Mouse (Mus musculus) erythroblast, embryonic 14.5 days (primary cell): ENCODE results near the gene Gpbp1. TPM values are rescaled to one million over a fixed set of nuclear protein-coding genes. Genes with fewer than 3 reads are reported as not detected.

Source experiments
- H3K27me3 ChIP-seq: 2 replicates; pipeline ENCODE4 v1.6.1; 2012; ENCODE audit warnings: inconsistent platforms; ENCODE audit not compliant: control insufficient read depth
- H3K36me3 ChIP-seq: 2 replicates; pipeline ENCODE4 v1.6.1; 2012; ENCODE audit warnings: mild to moderate bottlenecking, inconsistent platforms; ENCODE audit not compliant: control insufficient read depth
- H3K4me1 ChIP-seq: 2 replicates; pipeline ENCODE4 v1.6.1; 2012; ENCODE audit warnings: inconsistent platforms; ENCODE audit not compliant: control insufficient read depth
- H3K4me3 ChIP-seq: replicated peaks from 2 replicates; pipeline ENCODE3; 2012; ENCODE audit warnings: moderate library complexity, mild to moderate bottlenecking, inconsistent platforms
- H3K9me3 ChIP-seq: 2 replicates; pipeline ENCODE4 v1.6.1; 2012; ENCODE audit warnings: low read length, inconsistent platforms, mixed read lengths; ENCODE audit not compliant: control insufficient read depth
- GATA1 ChIP-seq: IDR thresholded peaks from 2 replicates; pipeline ENCODE4 v1.6.1; 2012; ENCODE audit warnings: low read length, inconsistent platforms, mixed read lengths
- TAL1 ChIP-seq: IDR thresholded peaks from 3 replicates; pipeline ENCODE4 v1.6.1; 2012; ENCODE audit warnings: low read length, inconsistent platforms, mixed read lengths
- polyA plus RNA-seq: library from polyadenylated mRNA; stranded (reverse); fragments of >175 nt; gene quantifications from 2 replicates; pipeline ENCODE4 v1.2.3, GENCODE M21; 2012

Gpbp1 gene
- polyA plus RNA-seq, 1 experiment: 0.73 TPM

DNA sequence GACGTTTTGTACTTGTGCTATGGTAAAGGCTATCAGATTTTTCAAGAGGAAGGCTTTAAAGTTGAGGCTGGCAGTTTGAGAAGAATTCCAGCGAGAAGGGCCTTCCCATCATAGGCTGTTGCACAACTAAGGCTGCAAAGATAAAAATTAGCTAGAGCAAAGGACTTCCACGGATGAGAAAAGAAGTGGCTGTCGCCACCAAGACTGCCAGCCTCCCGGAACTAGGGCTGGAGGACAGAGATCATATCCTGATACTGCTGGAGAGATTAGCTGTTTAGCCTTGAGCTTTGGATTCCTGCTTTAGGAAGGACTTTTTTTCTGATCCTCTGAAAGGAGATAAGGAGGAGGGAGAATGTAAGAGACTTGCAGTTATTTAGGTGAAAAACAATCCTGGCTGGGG, 28.4 kb upstream of the Gpbp1 start:
- no peak for TF ChIP-seq GATA1
- TF ChIP-seq TAL1: no peak
- H3K4me3 ChIP-seq: no peak overlapping the region

DNA sequence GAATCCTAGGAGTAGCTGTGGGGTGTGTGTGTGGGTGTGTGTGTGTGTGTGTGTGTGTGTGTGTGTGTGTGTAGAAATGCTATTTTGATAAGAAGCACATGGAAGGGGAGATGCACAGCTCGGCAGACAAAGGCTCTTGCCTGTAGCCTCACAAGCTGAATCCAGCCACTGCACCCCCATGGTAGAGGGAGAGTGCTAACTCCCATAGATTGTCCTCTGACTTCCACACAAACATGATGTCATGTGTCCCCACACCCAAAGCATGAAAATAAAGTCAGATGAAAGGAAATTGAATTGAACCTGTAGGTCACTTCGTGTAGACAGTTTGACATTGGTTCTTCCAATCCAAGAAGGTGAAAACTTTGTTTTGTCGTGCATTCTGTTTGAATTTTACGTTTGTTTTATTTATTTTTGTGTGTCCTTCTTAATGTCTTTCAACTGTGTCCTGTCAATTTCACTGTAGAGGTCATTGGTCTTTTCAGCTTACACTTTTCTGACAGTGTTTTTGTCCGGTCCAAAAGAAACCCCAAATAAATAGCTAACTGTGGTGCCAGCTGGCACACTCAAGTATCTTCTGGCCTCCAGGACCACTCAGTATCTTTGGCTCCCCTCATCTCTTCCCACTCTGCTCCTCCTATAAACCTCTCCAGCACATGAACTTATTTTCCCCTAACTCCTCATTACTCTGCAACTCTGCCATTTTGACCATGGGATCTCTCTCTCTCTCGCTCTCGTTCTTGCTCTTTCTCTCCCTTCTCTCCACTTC, 26.7 kb upstream of the Gpbp1 start:
- no peak overlapping the region for H3K4me3 ChIP-seq
- TF ChIP-seq GATA1 (no peak), TAL1 (no peak)
- H3K4me1 ChIP-seq: no peaks in the 10 kb centered on the region
- H3K27me3 ChIP-seq: peaks cover 4% of the 10 kb centered on the region
- no peaks in the 10 kb centered on the region for H3K9me3 ChIP-seq
- H3K36me3 ChIP-seq: no peaks in the 10 kb centered on the region

More for the DNA sequence above, 28.4 kb upstream of the Gpbp1 start:
- Histone ChIP-seq H3K4me1 (no peaks in the 10 kb centered on the region), H3K27me3 (no peaks in the 10 kb centered on the region), H3K36me3 (no peaks in the 10 kb centered on the region), H3K9me3 (no peaks in the 10 kb centered on the region)

DNA sequence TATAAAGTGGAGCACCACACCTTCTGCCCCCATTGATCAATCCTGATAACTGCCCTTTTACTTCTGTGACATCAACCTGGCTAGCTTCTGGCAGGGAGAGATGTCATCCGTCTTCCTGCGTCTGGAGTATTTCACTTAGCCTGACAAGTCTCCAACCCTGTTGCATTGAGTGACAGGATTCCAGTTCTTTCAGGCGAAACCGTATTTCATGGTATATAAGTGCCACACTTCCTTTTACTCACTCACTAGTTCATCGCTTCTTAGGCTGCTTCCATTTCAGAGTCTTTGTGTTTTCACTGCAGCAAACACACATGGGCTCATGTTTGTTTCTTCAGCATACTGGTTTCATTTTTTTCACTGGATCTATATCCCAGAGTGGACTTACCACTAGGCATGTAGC, 19.5 kb upstream of the Gpbp1 start:
- H3K36me3 ChIP-seq: no peaks in the 10 kb centered on the region
- H3K9me3 ChIP-seq: no peaks in the 10 kb centered on the region
- H3K27me3 ChIP-seq: peaks cover 11% of the 10 kb centered on the region
- H3K4me3 ChIP-seq: no peak overlapping the region
- TF ChIP-seq TAL1 (no peak), GATA1 (no peak)
- H3K4me1 ChIP-seq: no peaks in the 10 kb centered on the region

DNA sequence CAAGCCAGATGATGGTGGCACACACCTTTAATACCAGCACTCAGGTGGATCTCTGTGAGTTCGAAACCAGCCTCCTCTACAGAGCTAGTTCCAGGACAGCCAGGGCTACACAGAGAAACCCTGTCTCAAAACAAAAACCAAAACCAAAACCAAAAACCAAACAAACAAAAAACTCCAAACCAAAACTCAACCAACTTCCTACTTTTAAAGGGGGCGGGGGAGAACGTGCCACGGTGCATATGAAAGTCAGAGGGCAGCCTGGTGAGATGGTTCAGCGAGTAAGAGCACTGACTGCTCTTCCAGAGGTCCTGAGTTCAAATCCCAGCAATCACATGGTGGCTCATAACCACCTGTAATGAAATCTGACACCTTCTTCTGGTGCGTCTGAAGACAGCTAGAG, 18.7 kb upstream of the Gpbp1 start:
- Histone ChIP-seq H3K36me3 (no peaks in the 10 kb centered on the region), H3K9me3 (no peaks in the 10 kb centered on the region), H3K27me3 (peaks cover 11% of the 10 kb centered on the region), H3K4me1 (no peaks in the 10 kb centered on the region), H3K4me3 (no peak overlapping the region)
- no peak for TF ChIP-seq GATA1
- TF ChIP-seq TAL1: no peak

DNA sequence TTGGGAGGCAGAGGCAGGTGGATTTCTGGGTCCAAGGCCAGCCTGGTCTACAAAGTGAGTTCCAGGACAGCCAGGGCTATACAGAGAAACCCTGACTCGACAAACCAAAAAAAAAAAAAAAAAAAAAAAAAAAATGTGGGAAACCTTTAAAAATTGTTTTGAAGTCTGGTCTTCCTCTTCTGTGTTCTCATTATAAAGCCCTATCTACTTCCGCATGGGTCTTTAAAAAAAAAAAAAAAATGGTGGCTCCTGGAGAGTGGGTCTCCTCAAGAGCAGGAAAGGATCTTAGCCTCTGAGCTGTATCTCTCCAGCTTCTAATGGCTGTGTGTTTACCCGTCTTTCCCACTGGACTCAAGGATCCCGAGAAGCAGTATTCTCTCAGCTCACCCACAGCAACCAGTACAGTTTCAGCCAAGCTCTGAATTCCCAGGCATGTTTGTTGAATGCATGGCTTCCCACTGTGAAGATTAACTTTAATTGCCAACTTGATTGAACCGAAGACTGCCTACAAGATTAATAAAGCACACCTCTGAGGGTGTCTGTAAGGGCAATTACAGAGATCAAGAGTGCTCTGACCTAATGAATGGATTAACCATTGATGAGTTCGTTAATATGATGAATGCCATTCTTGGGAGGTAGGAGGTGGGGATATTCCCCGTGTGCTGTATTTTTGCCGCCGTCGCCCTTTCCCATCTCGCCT, 4.6 kb upstream of the Gpbp1 start:
- H3K36me3 ChIP-seq: no peaks in the 10 kb centered on the region
- no peaks in the 10 kb centered on the region; the same call in 1 of the 2 replicates for H3K9me3 ChIP-seq
- TF ChIP-seq GATA1: no peak
- no peak for TF ChIP-seq TAL1
- peaks cover 17% of the 10 kb centered on the region for H3K4me1 ChIP-seq
- H3K4me3 ChIP-seq: no peak overlapping the region
- H3K27me3 ChIP-seq: peaks cover 49% of the 10 kb centered on the region

DNA sequence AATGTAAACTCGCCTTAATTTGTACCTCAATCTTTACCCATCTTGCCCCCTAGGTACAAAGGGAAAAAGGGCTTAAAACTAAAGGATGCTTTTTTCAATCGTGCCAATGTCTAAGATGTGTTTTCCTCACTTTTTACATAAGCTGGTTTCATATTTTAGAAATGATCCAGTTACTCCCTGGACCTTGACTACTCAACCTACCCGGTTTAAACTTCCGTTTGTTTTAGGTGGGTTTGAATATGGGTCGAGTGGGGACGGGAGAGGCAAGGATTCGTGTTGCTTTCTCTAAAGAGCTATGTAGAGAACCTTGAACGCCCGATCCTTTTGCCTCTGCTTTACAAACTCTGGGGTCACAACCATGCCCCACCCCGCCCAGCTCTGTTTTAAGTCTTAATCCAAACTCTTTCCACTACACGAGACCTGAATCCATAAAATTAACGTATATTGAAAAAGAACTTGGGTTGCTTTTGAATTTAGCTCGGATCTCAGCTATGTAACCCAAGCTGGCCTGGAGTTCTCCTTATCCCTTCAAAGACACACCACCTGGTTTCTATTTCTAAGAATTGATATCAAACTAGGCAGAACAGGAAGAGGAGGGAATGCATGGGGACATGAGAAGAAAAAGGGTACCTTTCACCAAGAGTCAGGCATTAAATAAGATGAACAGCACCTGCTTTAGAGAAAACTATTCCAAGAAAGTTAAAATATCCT, 1.3 kb upstream of the Gpbp1 start:
- TF ChIP-seq TAL1 (no peak), GATA1 (no peak)
- H3K27me3 ChIP-seq: peaks cover 49% of the 10 kb centered on the region
- no peaks in the 10 kb centered on the region for H3K9me3 ChIP-seq
- peaks cover 12% of the 10 kb centered on the region for H3K36me3 ChIP-seq
- H3K4me3 ChIP-seq: peak overlapping the region; percentile 98
- H3K4me1 ChIP-seq: peaks cover 29% of the 10 kb centered on the region

DNA sequence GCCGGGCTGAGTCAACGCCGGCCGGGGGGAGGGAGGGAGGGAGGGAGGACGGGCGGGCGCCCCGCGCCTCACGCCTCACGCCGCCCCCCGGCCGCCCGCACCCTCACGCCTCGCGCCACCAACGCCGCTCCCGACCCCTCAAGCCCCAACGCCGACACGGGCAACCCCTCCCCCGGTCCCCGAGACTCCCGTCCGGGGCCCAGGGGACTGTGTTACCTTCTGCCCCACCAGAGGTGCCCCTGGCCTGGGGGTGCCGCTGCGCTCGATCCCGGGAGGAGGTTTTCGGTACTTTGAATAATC, 459 bp downstream of the Gpbp1 start:
- peaks cover 45% of the 10 kb centered on the region for H3K4me1 ChIP-seq
- TF ChIP-seq GATA1 (no peak), TAL1 (no peak)
- peaks cover 35% of the 10 kb centered on the region for H3K27me3 ChIP-seq
- H3K36me3 ChIP-seq: peaks cover 26% of the 10 kb centered on the region
- H3K4me3 ChIP-seq: peak overlapping the region; percentile 98
- H3K9me3 ChIP-seq: no peaks in the 10 kb centered on the region

DNA sequence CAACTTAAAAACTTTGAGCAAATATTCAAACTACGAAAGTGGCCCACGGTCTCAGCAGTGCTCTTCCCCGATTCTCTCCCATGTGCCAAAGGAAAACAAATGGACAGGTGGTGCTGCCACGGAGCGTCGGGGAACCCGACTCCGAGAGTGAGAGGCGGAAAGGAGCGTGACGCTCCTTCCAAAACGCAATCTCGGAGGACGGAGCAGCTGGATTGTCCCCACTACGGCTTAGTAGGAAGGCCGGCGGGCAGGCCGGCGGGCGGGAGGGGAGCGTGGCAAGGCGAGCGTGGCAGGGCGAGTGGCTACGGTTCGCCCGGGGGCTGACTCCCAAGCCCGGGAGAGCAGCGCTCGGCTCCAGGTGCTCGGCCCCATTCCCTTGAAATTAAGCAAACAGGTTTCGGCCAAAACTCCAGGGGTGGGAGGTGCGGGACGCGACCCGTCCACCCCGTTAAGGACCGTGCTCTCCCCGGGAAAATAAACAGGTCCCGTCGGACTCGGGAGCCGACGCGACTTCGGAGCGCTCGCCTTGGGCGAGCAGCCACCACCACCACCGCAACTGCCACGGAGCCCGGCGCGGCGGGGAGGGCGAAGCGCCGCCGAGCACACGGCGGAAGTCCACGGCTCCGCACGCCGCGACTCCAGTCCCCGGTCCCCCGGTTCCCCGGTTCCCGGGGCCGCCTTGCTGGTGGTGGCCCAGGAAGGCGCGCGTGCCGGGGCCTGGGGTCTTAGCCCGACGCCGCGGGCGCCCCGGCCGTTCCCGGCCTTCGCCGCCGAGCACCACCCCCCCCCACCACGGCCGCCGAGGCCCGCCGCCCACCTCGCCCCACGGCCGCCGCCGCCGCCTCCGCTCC, 1.0 kb downstream of the Gpbp1 start:
- peaks cover 32% of the 10 kb centered on the region for H3K36me3 ChIP-seq
- H3K4me3 ChIP-seq: peak overlapping the region; percentile 98
- H3K9me3 ChIP-seq: no peaks in the 10 kb centered on the region
- peaks cover 48% of the 10 kb centered on the region for H3K4me1 ChIP-seq
- TF ChIP-seq GATA1 (no peak), TAL1 (no peak)
- peaks cover 30% of the 10 kb centered on the region for H3K27me3 ChIP-seq

DNA sequence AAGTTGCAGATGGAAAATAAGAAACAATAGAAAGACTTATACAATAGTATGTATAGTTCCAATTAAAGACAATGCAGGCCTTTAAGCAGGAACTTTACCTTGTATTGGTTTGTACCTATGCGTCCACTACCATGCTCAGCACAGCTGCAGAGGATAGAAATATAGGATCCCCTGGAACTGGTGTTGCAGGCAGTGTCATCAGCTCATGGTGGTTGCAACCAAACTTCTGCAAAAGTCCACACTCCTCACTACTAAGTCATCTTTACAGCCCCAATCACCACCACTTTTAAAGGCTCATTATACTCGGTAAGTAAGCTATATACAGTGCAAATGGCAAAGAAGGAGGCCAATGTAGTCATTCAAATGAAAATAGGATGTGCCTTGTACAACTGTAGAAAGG, 12.2 kb downstream of the Gpbp1 start:
- Histone ChIP-seq H3K36me3 (peaks cover 81% of the 10 kb centered on the region), H3K4me3 (no peak overlapping the region), H3K27me3 (no peaks in the 10 kb centered on the region), H3K9me3 (no peaks in the 10 kb centered on the region), H3K4me1 (peaks cover 29% of the 10 kb centered on the region)
- TF ChIP-seq TAL1: no peak
- TF ChIP-seq GATA1: no peak
